Mouse (Mus musculus): ENCODE measurements around the gene Plch1.

Gene Plch1

DNA sequence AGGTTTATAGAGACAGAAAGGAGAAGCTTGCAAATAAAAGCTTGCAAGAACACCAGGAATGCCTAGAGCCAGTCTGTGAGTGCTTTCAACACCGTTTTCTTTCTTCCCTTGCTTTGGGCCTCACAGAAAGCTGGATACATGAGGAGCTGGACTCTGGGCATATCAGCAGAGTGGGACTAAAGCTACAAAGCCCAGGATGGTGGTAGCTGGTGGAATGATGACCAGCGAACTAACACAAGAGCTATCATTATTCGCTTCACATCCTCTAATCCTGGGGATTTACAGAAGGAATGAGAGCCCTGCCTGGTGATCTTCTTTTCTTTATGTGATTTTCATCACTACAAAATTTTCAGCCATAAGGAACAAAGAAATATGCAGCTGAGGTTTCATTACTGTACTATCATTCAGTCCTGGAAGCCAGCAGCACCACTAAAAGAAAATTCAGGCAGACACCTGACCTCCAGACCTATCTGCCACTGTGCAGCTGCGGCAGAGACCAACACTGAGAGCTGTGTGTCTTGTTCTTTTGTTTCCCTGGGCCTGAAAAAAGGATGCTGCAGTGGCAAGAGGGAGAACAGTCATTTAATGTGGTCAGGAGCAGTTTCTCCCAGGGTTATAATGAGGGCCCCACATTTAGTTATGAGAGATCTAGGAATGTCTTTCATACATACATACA, 172.5 kb downstream of the Plch1 start:
- no peak for DNase-seq (ENCODE audit: low spot score in 2 of 2)

DNA sequence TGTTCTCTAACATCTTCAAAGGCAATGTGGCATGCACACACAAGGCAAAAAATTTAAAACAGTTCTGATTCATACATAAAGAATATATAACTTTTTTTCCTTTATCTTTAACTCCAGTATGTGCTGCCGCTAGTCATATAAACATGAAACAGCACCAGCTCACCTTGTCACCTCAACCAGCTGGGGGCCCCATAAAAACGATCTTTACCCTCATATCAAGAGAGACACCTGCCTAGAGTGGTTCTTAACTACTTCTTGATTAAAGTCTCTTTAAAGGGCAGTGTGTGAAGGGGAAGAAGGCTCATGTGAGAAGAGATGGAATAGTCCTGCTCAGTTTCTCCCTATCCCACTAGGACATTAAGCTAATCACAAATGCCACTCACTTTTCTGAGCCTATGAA, 205.6 kb downstream of the Plch1 start:
- no peak for DNase-seq (ENCODE audit: low spot score in 2 of 2)

DNA sequence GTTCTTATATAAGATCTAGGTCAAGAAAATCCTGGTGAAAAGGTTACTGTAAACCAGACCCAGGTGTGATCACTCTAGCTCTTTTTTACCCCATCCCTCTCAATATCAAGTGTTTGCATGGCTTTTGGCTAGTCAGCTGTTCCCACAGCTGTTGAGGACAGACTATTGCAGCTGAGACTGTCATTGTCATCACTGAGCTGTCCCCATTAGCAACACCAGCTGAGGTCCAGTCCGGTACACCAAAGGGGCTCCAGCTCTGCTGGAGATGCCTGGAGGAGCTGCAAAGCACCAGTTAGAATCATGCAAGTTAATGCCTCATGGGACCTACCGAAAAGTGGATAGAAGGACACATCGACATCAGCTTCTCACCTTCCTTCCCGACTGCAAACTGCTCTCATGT, 206.5 kb downstream of the Plch1 start:
- no peak for DNase-seq (ENCODE audit: low spot score in 2 of 2)

DNA sequence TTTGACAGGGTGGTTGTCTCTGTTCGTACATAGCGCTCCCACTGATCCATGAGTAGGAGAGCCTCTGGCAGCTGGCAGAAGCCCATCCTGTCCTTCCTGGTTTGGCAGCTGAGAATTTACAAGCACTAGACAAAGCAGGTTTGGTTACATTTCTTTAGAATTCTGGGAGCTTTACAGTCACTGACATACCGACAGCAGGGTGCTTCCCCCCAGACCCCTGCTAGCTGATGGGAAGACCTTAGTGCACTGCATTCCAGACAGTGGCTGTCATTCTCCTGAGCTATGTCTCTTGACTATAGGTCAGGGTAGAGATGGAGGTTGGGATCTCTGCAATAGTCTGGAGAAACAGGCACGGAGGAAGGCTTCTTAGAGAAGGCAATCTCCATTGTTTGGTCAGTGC, 230.5 kb downstream of the Plch1 start:
- no peak for DNase-seq (ENCODE audit: low spot score in 2 of 2)

DNA sequence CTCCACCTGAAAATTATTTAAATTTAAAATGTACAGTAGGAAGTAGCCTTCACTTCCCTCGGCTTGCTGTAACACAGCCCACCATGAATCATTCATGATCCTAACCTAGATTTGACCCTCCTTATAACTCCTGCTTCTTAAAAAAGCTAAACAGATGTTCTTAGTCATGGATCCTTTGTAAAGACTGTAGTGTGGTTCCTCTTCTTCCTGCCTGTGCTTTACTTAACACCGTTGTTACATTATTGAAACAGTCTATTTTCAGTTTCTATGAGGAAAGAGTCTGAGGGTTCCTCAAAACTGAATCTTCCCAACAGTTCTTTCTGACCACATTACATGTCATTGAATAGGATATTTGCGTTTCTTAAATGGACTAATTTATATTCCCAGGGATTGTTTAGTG, 234.0 kb downstream of the Plch1 start:
- DNase-seq (ENCODE audit: low spot score in 2 of 2) = no peak

DNA sequence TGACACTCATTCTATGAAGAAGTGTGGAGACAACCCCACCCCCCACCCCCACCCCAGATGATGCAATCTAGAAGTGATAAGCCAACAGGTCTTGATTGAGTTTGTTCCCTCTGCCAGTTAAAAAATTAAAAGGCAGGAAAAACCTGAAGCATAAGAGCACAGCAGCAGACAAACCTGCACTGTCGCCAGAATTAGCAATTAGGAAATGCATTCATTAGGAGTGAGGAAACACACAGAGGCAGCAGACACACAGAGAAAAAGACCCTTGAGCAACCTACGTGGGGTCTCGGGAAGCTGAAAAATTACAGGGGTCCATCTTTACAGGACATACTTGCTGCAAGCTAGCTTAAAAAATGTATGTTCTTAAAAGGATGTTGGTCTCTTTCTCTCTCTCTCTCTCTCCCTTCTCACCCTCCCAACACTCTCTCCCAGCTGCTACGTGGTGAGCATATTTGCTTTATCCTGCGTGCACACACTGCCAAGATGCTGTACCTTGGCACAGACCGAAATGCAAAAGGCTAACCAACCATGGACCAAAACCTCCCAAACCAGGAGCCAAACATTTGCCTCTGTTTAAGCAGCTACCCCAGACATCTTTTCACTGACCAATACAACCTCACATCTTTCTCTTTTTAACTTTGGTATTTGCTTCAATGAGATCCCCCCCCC, 234.6 kb downstream of the Plch1 start:
- DNase-seq (ENCODE audit: low spot score in 2 of 2) = no peak
